Comparison of ENCODE assay signal across 11 mouse cellular contexts in the genomic region with DNA sequence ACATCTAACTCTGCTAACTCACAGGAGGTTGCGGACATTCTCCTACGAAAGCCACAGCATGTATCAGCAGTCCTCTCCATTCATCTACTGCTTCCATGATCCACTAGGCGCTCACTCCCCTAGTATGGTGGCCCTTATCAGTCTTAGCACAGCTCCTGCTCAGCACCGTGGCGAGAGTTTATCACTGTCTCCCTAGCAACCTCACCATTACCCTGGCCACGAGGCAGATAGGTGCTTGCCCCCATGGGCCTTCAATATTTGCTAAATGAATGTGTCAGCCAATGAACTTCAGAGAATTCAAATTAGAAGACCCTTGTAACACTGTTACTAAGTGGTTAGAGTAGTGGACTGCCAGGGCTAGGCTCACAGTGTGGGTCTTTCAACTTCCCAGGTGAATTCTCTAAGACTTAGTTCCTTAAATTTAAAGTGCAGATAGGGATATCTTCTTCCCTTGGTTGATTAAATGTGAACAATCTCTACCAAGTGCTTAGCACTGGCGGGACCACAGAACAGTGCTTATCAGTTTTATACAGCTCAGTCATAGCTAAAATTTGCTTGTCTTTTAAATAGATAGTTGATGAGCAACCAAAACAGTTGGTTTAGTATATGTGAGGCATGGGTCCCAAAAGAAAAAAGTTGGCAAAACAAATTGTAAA. TPM values are rescaled to one million over a fixed set of nuclear protein-coding genes. Genes with fewer than 3 reads are reported as not detected.
DNase-seq lines count a peak whose midpoint lies in the region; ATAC-seq and TF ChIP-seq lines count a peak whose summit lies in the region.
"Had no signal": no experiment of that assay in that cellular context is flagged by ENCODE, and none has a peak within 500 bp of the region (broad histone marks: within the 10 kb centered on the region; RNA-seq: fewer than 3 reads in every experiment).

No protein-coding gene starts in this region.

- no peaks in the 10 kb centered on the region for H3K79me2 ChIP-seq in MEL (ENCODE audit: control insufficient read depth, insufficient read depth, low read length, poor library complexity)

- H3K9me3 ChIP-seq in G1E (replicated peaks) = no peaks in the 10 kb centered on the region
- no peaks in the 10 kb centered on the region for H3K9me3 ChIP-seq in MEL (replicated peaks; ENCODE audit: insufficient read depth, low read length)
- H3K9me3 ChIP-seq: forebrain, embryonic 13.5 days; hindbrain, embryonic 10.5 days; limb, embryonic 10.5 days had no signal

- TF ChIP-seq RAD21 in MEL (IDR thresholded peaks at IDR 0.05; ENCODE audit: low read depth, low read length) = no peak

- peak overlapping the region; percentile 40; the same call in 1 of the 2 replicates for H3K4me3 ChIP-seq in G1E (ENCODE audit: low read depth, low read length)
- H3K4me3 ChIP-seq in MEL (ENCODE audit: control insufficient read depth in 1 of 2, insufficient read depth in 1 of 2, low read depth in 2 of 2, low read length in 2 of 2) = 0 out of 4 replicates have a peak overlapping the region, but pooled peaks of 1 of the 2 experiments have one; percentile 1
- H3K4me3 ChIP-seq: forebrain, embryonic 13.5 days; hindbrain, embryonic 10.5 days; limb, embryonic 10.5 days had no signal

- H3K36me3 ChIP-seq in G1E (replicated peaks) (no peaks in the 10 kb centered on the region), MEL (ENCODE audit: control insufficient read depth in 1 of 2, insufficient read depth in 2 of 2, low read length in 2 of 2) (peaks cover 0 to 13% of the 10 kb centered on the region in 2 experiments; a peak in 2 of 4 replicates)
- H3K36me3 ChIP-seq: hindbrain, embryonic 10.5 days; limb, embryonic 10.5 days had no signal

- peak; percentile 83 to 84 for TF ChIP-seq EP300 in MEL (IDR thresholded peaks at IDR 0.05; ENCODE audit: low read depth in 1 of 2, low read length in 2 of 2)

- DNase-seq in G1E (ENCODE audit: low spot score) (peak; percentile 64), MEL (ENCODE audit: low read depth, low spot score) (peak; percentile 93)
- DNase-seq in urinary bladder, adult 18-20 months (ENCODE audit: low spot score in 2 of 2) = no peak
- DNase-seq in thymus, postnatal 14 days = no peak
- DNase-seq: gastrocnemius, postnatal 36 days had no signal

- ATAC-seq in G1E (ENCODE audit: extremely low read depth, insufficient number of reproducible peaks, low FRiP score, poor library complexity, severe bottlenecking) = peak; percentile 99
- ATAC-seq in hematopoietic stem cell, adult 5-6 weeks (replicated peaks in 1 of 2; ENCODE audit: insufficient read depth in 1 of 2, low FRiP score in 2 of 2, low TSS enrichment in 1 of 2, low read depth in 1 of 2, poor library complexity in 2 of 2, severe bottlenecking in 2 of 2) = peak; percentile 37 to 74; a peak in 2 of 4 replicates
- peak; percentile 100 for ATAC-seq in megakaryocyte-erythroid progenitor cell, adult 5-6 weeks (replicated peaks; ENCODE audit: low FRiP score, low TSS enrichment, poor library complexity, severe bottlenecking)
- no peak for ATAC-seq in granulocyte monocyte progenitor cell, adult 5-6 weeks (replicated peaks; ENCODE audit: poor library complexity, severe bottlenecking)
- ATAC-seq: forebrain, embryonic 13.5 days had no signal

- H3K27me3 ChIP-seq in G1E (ENCODE audit: insufficient read depth, low read length) (no peaks in the 10 kb centered on the region), MEL (ENCODE audit: control insufficient read depth in 1 of 2, insufficient read depth in 2 of 2, low read length in 2 of 2) (no peaks in the 10 kb centered on the region)
- H3K27me3 ChIP-seq: forebrain, embryonic 13.5 days had no signal

- TF ChIP-seq CTCF in G1E (IDR thresholded peaks at IDR 0.05; ENCODE audit: low read depth, low read length) = no peak
- TF ChIP-seq CTCF in MEL (IDR thresholded peaks at IDR 0.05 in 2 of 3, conservative IDR thresholded peaks at IDR 0.05 in 1 of 3; ENCODE audit: control insufficient read depth in 1 of 3, insufficient read depth in 1 of 3, low read depth in 2 of 3, low read length in 3 of 3, poor library complexity in 1 of 3, severe bottlenecking in 1 of 3) = no peak

- no peak overlapping the region for H3K9ac ChIP-seq in MEL (ENCODE audit: control insufficient read depth, low read depth, low read length, poor library complexity, severe bottlenecking)
- H3K9ac ChIP-seq: forebrain, embryonic 13.5 days had no signal

- H3K4me1 ChIP-seq in G1E (ENCODE audit: insufficient read depth, low read depth, low read length) = peaks cover 26% of the 10 kb centered on the region
- peaks cover 5 to 9% of the 10 kb centered on the region in 2 experiments; a peak in 3 of 4 replicates for H3K4me1 ChIP-seq in MEL (ENCODE audit: control insufficient read depth in 1 of 2, insufficient read depth in 2 of 2, low read length in 2 of 2)
- H3K4me1 ChIP-seq: forebrain, embryonic 13.5 days; hindbrain, embryonic 10.5 days; limb, embryonic 10.5 days had no signal

- peak overlapping the region; percentile 78 for H3K27ac ChIP-seq in MEL (ENCODE audit: control insufficient read depth, low read depth, low read length)
- H3K27ac ChIP-seq: forebrain, embryonic 13.5 days; hindbrain, embryonic 10.5 days; limb, embryonic 10.5 days had no signal

- TF ChIP-seq POLR2A in MEL (IDR thresholded peaks at IDR 0.05; ENCODE audit: control insufficient read depth in 1 of 2, insufficient read depth in 1 of 2, low read depth in 1 of 2, low read length in 2 of 2, poor library complexity in 1 of 2) = no peak

TF ChIP-seq in MEL, 35 proteins besides CTCF, POLR2A, EP300 and RAD21:
- TF ChIP-seq MYC (IDR thresholded peaks at IDR 0.05; ENCODE audit: low read depth, low read length) (peak; percentile 76), TAL1 (IDR thresholded peaks at IDR 0.05; ENCODE audit: low read length) (peak; percentile 78), GATA1 (IDR thresholded peaks at IDR 0.05; ENCODE audit: low read depth, low read length) (peak; percentile 89), RCOR1 (IDR thresholded peaks at IDR 0.05; ENCODE audit: low read depth, low read length) (peak; percentile 97), ETS1 (IDR thresholded peaks at IDR 0.05; ENCODE audit: low read depth, low read length) (peak; percentile 84), POLR2AphosphoS5 (IDR thresholded peaks at IDR 0.05; ENCODE audit: borderline replicate concordance, low read depth, low read length) (no peak), ZNF384 (IDR thresholded peaks at IDR 0.05; ENCODE audit: low read depth, low read length) (peak; percentile 61), MAFK (IDR thresholded peaks at IDR 0.05; ENCODE audit: borderline replicate concordance, low read depth, low read length) (peak; percentile 56; the same call in 1 of the 2 replicates), SIN3A (IDR thresholded peaks at IDR 0.05; ENCODE audit: low read length) (peak; percentile 83), JUND (IDR thresholded peaks at IDR 0.05; ENCODE audit: low read depth, low read length) (no peak), MAZ (IDR thresholded peaks at IDR 0.05; ENCODE audit: low read depth, low read length) (no peak), MXI1 (IDR thresholded peaks at IDR 0.05; ENCODE audit: low read depth, low read length) (peak; percentile 88), MYB (IDR thresholded peaks at IDR 0.05; ENCODE audit: low read depth, low read length) (no peak), TCF12 (IDR thresholded peaks at IDR 0.05; ENCODE audit: low read depth, low read length) (peak; percentile 88)

RNA-seq across cellular contexts. Expression of gene Zfand6, which starts 33.2 kb away (rescaled TPM):
- total RNA-seq in G1E (2014; fragmentation: Nextera tagmentation) (134 and 164 TPM in 2 replicates), G1E (2017) (97.1 and 106 TPM in 2 replicates), MEL (2012; rRNA removed) (20.3 and 26.8 TPM in 2 replicates)
- polyA plus RNA-seq in G1E (2012) (21.1 and 23.1 TPM in 2 replicates), MEL (2012; ENCODE audit: insufficient read depth in 1 of 2, insufficient read length in 2 of 2, low read depth in 1 of 2, low replicate concordance in 2 of 2, missing spikeins in 1 of 2) (100 to 1,000 TPM in 1 of 2 experiments, 10 to 100 TPM in 1; 39.9 to 315 TPM)
- total RNA-seq in hematopoietic stem cell, adult 5-6 weeks (2017) = 151 and 163 TPM in 2 replicates
- total RNA-seq in megakaryocyte-erythroid progenitor cell, adult 5-6 weeks (2014; fragmentation: Nextera tagmentation) = 43.5 and 56.6 TPM in 2 replicates
- total RNA-seq in megakaryocyte-erythroid progenitor cell, adult 5-6 weeks (2017) = 56.0 and 81.6 TPM in 2 replicates
- 54.8 and 68.8 TPM in 2 replicates for total RNA-seq in granulocyte monocyte progenitor cell, adult 5-6 weeks (2014; fragmentation: Nextera tagmentation)
- total RNA-seq in granulocyte monocyte progenitor cell, adult 5-6 weeks (2017) = 50.8 and 70.7 TPM in 2 replicates

Comparison
In these comparisons a context has a peak if more than half of its experiments do, and no peak if none do; other contexts are left out.
1. DNase-seq: peak in G1E (single experiment) and MEL (single experiment); none in urinary bladder, adult 18-20 months (0 of 2) and thymus, postnatal 14 days (single experiment).